Mouse (Mus musculus): ENCODE data around the gene Tpbgl.

Tpbgl gene

GRCm38 (mm10) chr7:99579491-99580190 is 47.3 kb downstream of the Tpbgl start:
- DNase-seq, result no peak

- no peak for DNase-seq
Observed at GRCm38 (mm10) chr7:99578246-99578645, 48.7 kb downstream of the Tpbgl start.
